Mouse (Mus musculus) natural killer cell, adult 2 months (primary cell): ENCODE results near the gene Leng9.

ENCODE experiments used
- DNase-seq, 2 experiments: peaks; one replicate each; pipeline ENCODE4 v3.0.0; 2022; ENCODE audit warnings: low spot score in 2 of 2

The Leng9 gene

GRCm38 (mm10) chr7:4124315-4124759, 25.8 kb downstream of the Leng9 start:
- peak; percentile 72 to 77 for DNase-seq

GRCm38 (mm10) chr7:4123732-4124131, 26.4 kb downstream of the Leng9 start:
- no peak for DNase-seq

GRCm38 (mm10) chr7:4122783-4123182, 27.4 kb downstream of the Leng9 start:
- no peak for DNase-seq

GRCm38 (mm10) chr7:4122076-4122768, 28.0 kb downstream of the Leng9 start:
- no peak for DNase-seq

GRCm38 (mm10) chr7:4119976-4120921, 29.9 kb downstream of the Leng9 start:
- DNase-seq = no peak

- no peak for DNase-seq
Observed at GRCm38 (mm10) chr7:4119344-4119902, 30.8 kb downstream of the Leng9 start, which contains the start of gene Ttyh1. Gene Ttyh1, plus strand, starts transcription at chr7:4119408.

GRCm38 (mm10) chr7:4117050-4117814, 32.9 kb downstream of the Leng9 start:
- DNase-seq = no peak

GRCm38 (mm10) chr7:4111766-4112165, 38.4 kb downstream of the Leng9 start:
- no peak for DNase-seq

- no peak for DNase-seq
Observed at GRCm38 (mm10) chr7:4103411-4103810, 46.8 kb downstream of the Leng9 start.

GRCm38 (mm10) chr7:4101144-4101543, 49.0 kb downstream of the Leng9 start:
- no peak for DNase-seq

- no peak for DNase-seq
Observed at GRCm38 (mm10) chr7:4098832-4099231, 51.3 kb downstream of the Leng9 start.

GRCm38 (mm10) chr7:4098301-4098700, 51.9 kb downstream of the Leng9 start:
- DNase-seq = no peak
